7 mouse cellular contexts compared by ENCODE assay signal in genomic region chr7:16980348-16980747, GRCm38 (mm10). TPM values are rescaled to one million over a fixed set of nuclear protein-coding genes. Genes with fewer than 3 reads are reported as not detected.
DNase-seq lines count a peak whose midpoint lies in the region; ATAC-seq and TF ChIP-seq lines count a peak whose summit lies in the region.

No protein-coding gene starts in this region.

- H3K9ac ChIP-seq in forebrain, embryonic 11.5 days (ENCODE audit: low read length) = peak overlapping the region; percentile 45
- H3K9ac ChIP-seq in hindbrain, embryonic 15.5 days = no peak overlapping the region
- H3K9ac ChIP-seq in lung, embryonic 14.5 days = peak overlapping the region; percentile 40

- DNase-seq in lung, adult 2 months = no peak
- no peak for DNase-seq in lung, postnatal 25 days (ENCODE audit: low spot score)
- peak; percentile 56 for DNase-seq in ZHBTc4 (ENCODE audit: low read depth, low spot score)
- DNase-seq in forebrain, embryonic 11.5 days (ENCODE audit: low spot score) = peak; percentile 68
- DNase-seq in lung, embryonic 14.5 days = peak; percentile 76

- no peaks in the 10 kb centered on the region for H3K9me3 ChIP-seq in forebrain, embryonic 11.5 days (ENCODE audit: control insufficient read depth, low read length)
- H3K9me3 ChIP-seq in hindbrain, embryonic 15.5 days = no peaks in the 10 kb centered on the region
- H3K9me3 ChIP-seq in lung, embryonic 14.5 days (ENCODE audit: low read depth, low read length) = no peaks in the 10 kb centered on the region

- peak overlapping the region; percentile 22; the same call in 1 of the 2 replicates for H3K4me2 ChIP-seq in forebrain, embryonic 11.5 days (ENCODE audit: low read depth, low read length, severe bottlenecking)
- H3K4me2 ChIP-seq in hindbrain, embryonic 15.5 days = peak overlapping the region; percentile 49
- peak overlapping the region; percentile 53 for H3K4me2 ChIP-seq in lung, embryonic 14.5 days

- H3K36me3 ChIP-seq in forebrain, embryonic 11.5 days (ENCODE audit: control insufficient read depth, insufficient read depth, low read length) = no peaks in the 10 kb centered on the region
- H3K36me3 ChIP-seq in hindbrain, embryonic 15.5 days = no peaks in the 10 kb centered on the region
- H3K36me3 ChIP-seq in lung, embryonic 14.5 days (ENCODE audit: insufficient read depth) = no peaks in the 10 kb centered on the region
- no peaks in the 10 kb centered on the region for H3K36me3 ChIP-seq in small intestine, adult 2 months (ENCODE audit: control insufficient read depth, insufficient read depth, low read length)

- H3K4me3 ChIP-seq in lung, adult 2 months (replicated peaks; ENCODE audit: extremely low read depth, low read depth, low read length) = peak overlapping the region; percentile 32
- no peak overlapping the region for H3K4me3 ChIP-seq in forebrain, embryonic 11.5 days (ENCODE audit: low read depth, low read length)
- H3K4me3 ChIP-seq in hindbrain, embryonic 15.5 days = peak overlapping the region; percentile 22
- H3K4me3 ChIP-seq in lung, embryonic 14.5 days (ENCODE audit: low read depth, low read length) = peak overlapping the region; percentile 15; the same call in 1 of the 2 replicates
- H3K4me3 ChIP-seq in small intestine, adult 2 months (ENCODE audit: low read depth, low read length) = peak overlapping the region; percentile 39; the same call in 1 of the 2 replicates

- no peaks in the 10 kb centered on the region for H3K4me1 ChIP-seq in lung, adult 2 months (ENCODE audit: control insufficient read depth, insufficient read depth, low read length)
- peaks cover 14% of the 10 kb centered on the region; the same call in 1 of the 2 replicates for H3K4me1 ChIP-seq in forebrain, embryonic 11.5 days (replicated peaks; ENCODE audit: control insufficient read depth, insufficient read depth, low read length)
- peaks cover 40% of the 10 kb centered on the region for H3K4me1 ChIP-seq in hindbrain, embryonic 15.5 days (replicated peaks)
- H3K4me1 ChIP-seq in lung, embryonic 14.5 days (ENCODE audit: insufficient read depth) = peaks cover 4% of the 10 kb centered on the region; the same call in 1 of the 2 replicates
- H3K4me1 ChIP-seq in small intestine, adult 2 months (ENCODE audit: control insufficient read depth, insufficient read depth, insufficient read length, low read length) = no peaks in the 10 kb centered on the region; the same call in 1 of the 2 replicates

- H3K27me3 ChIP-seq in forebrain, embryonic 11.5 days (ENCODE audit: control insufficient read depth, insufficient read depth, low read length) = no peaks in the 10 kb centered on the region
- no peaks in the 10 kb centered on the region for H3K27me3 ChIP-seq in hindbrain, embryonic 15.5 days
- no peaks in the 10 kb centered on the region for H3K27me3 ChIP-seq in lung, embryonic 14.5 days (ENCODE audit: insufficient read depth, low read length)
- H3K27me3 ChIP-seq in small intestine, adult 2 months (ENCODE audit: control insufficient read depth, insufficient read depth, low read length) = no peaks in the 10 kb centered on the region

- 0 out of 2 replicates have a peak overlapping the region, but pooled peaks have one; percentile 50 for H3K27ac ChIP-seq in forebrain, embryonic 11.5 days (ENCODE audit: low read depth, low read length)
- H3K27ac ChIP-seq in hindbrain, embryonic 15.5 days (replicated peaks) = peak overlapping the region; percentile 68
- H3K27ac ChIP-seq in lung, embryonic 14.5 days (ENCODE audit: low read depth) = peak overlapping the region; percentile 56
- no peak overlapping the region for H3K27ac ChIP-seq in small intestine, adult 2 months (ENCODE audit: insufficient read depth, low read depth, low read length)

- peak; percentile 40 for ATAC-seq in forebrain, embryonic 11.5 days (replicated peaks; ENCODE audit: low FRiP score)
- peak; percentile 23; the same call in 1 of the 2 replicates for ATAC-seq in hindbrain, embryonic 15.5 days (ENCODE audit: low FRiP score, low read depth)
- peak; percentile 85 for ATAC-seq in lung, embryonic 14.5 days (ENCODE audit: insufficient read depth)

- TF ChIP-seq POLR2A in lung, adult 2 months (IDR thresholded peaks at IDR 0.05; ENCODE audit: borderline replicate concordance, extremely low read depth, low read depth, low read length) = no peak
- no peak for TF ChIP-seq POLR2A in small intestine, adult 2 months (IDR thresholded peaks at IDR 0.05; ENCODE audit: low read depth, low read length)

- WGBS in lung, adult 2 months = under 1% methylated on average over 12 of the region's 12 CpGs
- 10% methylated on average over 12 of the region's 12 CpGs for WGBS in forebrain, embryonic 11.5 days
- WGBS in hindbrain, embryonic 15.5 days = 8% methylated on average over 12 of the region's 12 CpGs
- WGBS in lung, embryonic 14.5 days = under 1% methylated on average over 12 of the region's 12 CpGs
- WGBS in small intestine, adult 2 months = 2% methylated on average over 12 of the region's 12 CpGs

- TF ChIP-seq CTCF in lung, adult 2 months (IDR thresholded peaks at IDR 0.05; ENCODE audit: insufficient read depth, low read length) = no peak
- no peak for TF ChIP-seq CTCF in lung, embryonic 14.5 days (IDR thresholded peaks at IDR 0.05; ENCODE audit: low read depth)
- TF ChIP-seq CTCF in small intestine, adult 2 months (IDR thresholded peaks at IDR 0.05; ENCODE audit: extremely low read depth, insufficient read length, insufficient replicate concordance, low read depth, low read length) = no peak

RNA-seq across cellular contexts. Expression of gene Gm42372, which starts 2.5 kb away (rescaled TPM):
- 0.03 and 0.04 TPM in 2 replicates for polyA plus RNA-seq in lung, adult 2 months (2012; rRNA removed)
- polyA plus RNA-seq in forebrain, embryonic 11.5 days (2014; fragmentation: Nextera tagmentation; extraction: Ambion mirVana) = 1.4 and 1.8 TPM in 2 replicates
- polyA plus RNA-seq in hindbrain, embryonic 15.5 days (2015; fragmentation: Nextera tagmentation; extraction: Ambion mirVana) = 5.9 and 6.0 TPM in 2 replicates
- 0.09 and 0.20 TPM in 2 replicates for polyA plus RNA-seq in lung, embryonic 14.5 days (2014; fragmentation: Nextera tagmentation; extraction: Ambion mirVana)
- 0.05 and 0.14 TPM in 2 replicates for polyA plus RNA-seq in small intestine, adult 2 months (2012; rRNA removed)

RNA-seq across cellular contexts. Expression of gene Ccdc8, which starts 12.2 kb away (rescaled TPM):
- 4.1 and 5.2 TPM in 2 replicates for polyA plus RNA-seq in lung, adult 2 months (2012; rRNA removed)
- polyA plus RNA-seq in forebrain, embryonic 11.5 days (2014; fragmentation: Nextera tagmentation; extraction: Ambion mirVana) = 19.0 and 19.5 TPM in 2 replicates
- 7.4 and 7.7 TPM in 2 replicates for polyA plus RNA-seq in hindbrain, embryonic 15.5 days (2015; fragmentation: Nextera tagmentation; extraction: Ambion mirVana)
- polyA plus RNA-seq in lung, embryonic 14.5 days (2014; fragmentation: Nextera tagmentation; extraction: Ambion mirVana) = 27.3 and 29.2 TPM in 2 replicates
- polyA plus RNA-seq in small intestine, adult 2 months (2012; rRNA removed) = 0.74 and 0.85 TPM in 2 replicates

RNA-seq across cellular contexts. Expression of gene Pnmal1, which starts 20.9 kb away (rescaled TPM):
- not detected in 2 replicates for polyA plus RNA-seq in lung, adult 2 months (2012; rRNA removed)
- 20.4 and 22.7 TPM in 2 replicates for polyA plus RNA-seq in forebrain, embryonic 11.5 days (2014; fragmentation: Nextera tagmentation; extraction: Ambion mirVana)
- 52.6 and 57.5 TPM in 2 replicates for polyA plus RNA-seq in hindbrain, embryonic 15.5 days (2015; fragmentation: Nextera tagmentation; extraction: Ambion mirVana)
- 0.11 and 0.20 TPM in 2 replicates for polyA plus RNA-seq in lung, embryonic 14.5 days (2014; fragmentation: Nextera tagmentation; extraction: Ambion mirVana)
- 0.04 and 0.09 TPM in 2 replicates for polyA plus RNA-seq in small intestine, adult 2 months (2012; rRNA removed)

RNA-seq across cellular contexts. Expression of gene Pnmal2, which starts 35.9 kb away (rescaled TPM):
- polyA plus RNA-seq in lung, adult 2 months (2012; rRNA removed) = 2.0 and 3.2 TPM in 2 replicates
- polyA plus RNA-seq in forebrain, embryonic 11.5 days (2014; fragmentation: Nextera tagmentation; extraction: Ambion mirVana) = 12.3 and 13.0 TPM in 2 replicates
- 142 and 150 TPM in 2 replicates for polyA plus RNA-seq in hindbrain, embryonic 15.5 days (2015; fragmentation: Nextera tagmentation; extraction: Ambion mirVana)
- polyA plus RNA-seq in lung, embryonic 14.5 days (2014; fragmentation: Nextera tagmentation; extraction: Ambion mirVana) = 3.1 and 3.3 TPM in 2 replicates
- 1.2 and 1.4 TPM in 2 replicates for polyA plus RNA-seq in small intestine, adult 2 months (2012; rRNA removed)

RNA-seq across cellular contexts. Expression of gene Ppp5c, which starts 47.4 kb away (rescaled TPM):
- polyA plus RNA-seq in lung, adult 2 months (2012; rRNA removed) = 141 and 153 TPM in 2 replicates
- polyA plus RNA-seq in forebrain, embryonic 11.5 days (2014; fragmentation: Nextera tagmentation; extraction: Ambion mirVana) = 123 and 132 TPM in 2 replicates
- polyA plus RNA-seq in hindbrain, embryonic 15.5 days (2015; fragmentation: Nextera tagmentation; extraction: Ambion mirVana) = 125 and 136 TPM in 2 replicates
- 103 and 117 TPM in 2 replicates for polyA plus RNA-seq in lung, embryonic 14.5 days (2014; fragmentation: Nextera tagmentation; extraction: Ambion mirVana)
- 121 and 278 TPM in 2 replicates for polyA plus RNA-seq in small intestine, adult 2 months (2012; rRNA removed)

Comparison
In these comparisons a context has a peak if more than half of its experiments do, and no peak if none do; other contexts are left out.
1. DNase-seq: peak in ZHBTc4 (single experiment), forebrain, embryonic 11.5 days (single experiment) and lung, embryonic 14.5 days (single experiment); none in lung, adult 2 months (single experiment) and lung, postnatal 25 days (single experiment).
2. ATAC-seq: peak in every context shown above with its lines; median percentile 85 in lung, embryonic 14.5 days; 40 in forebrain, embryonic 11.5 days; 23 in hindbrain, embryonic 15.5 days.
3. RNA of gene Pnmal1, which starts 20.9 kb away (polyA plus RNA-seq): 52.6 to 57.5 TPM in hindbrain, embryonic 15.5 days and 20.4 to 22.7 TPM in forebrain, embryonic 11.5 days; 0.11 to 0.20 TPM in lung, embryonic 14.5 days, 0.04 to 0.09 TPM in small intestine, adult 2 months and not detected in lung, adult 2 months; every median in the first group is over 10 times any median in the second.
4. Peak in every context shown above with its lines, with median percentiles within 50 percentile points of each other: H3K4me2 ChIP-seq.